Mouse (Mus musculus): ENCODE results near the gene Trak2. TPM values are rescaled to one million over a fixed set of nuclear protein-coding genes. Genes with fewer than 3 reads are reported as not detected.

The Trak2 gene
- polyA plus RNA-seq, 1 experiment from 2014 or later, result 24.0 TPM

GRCm38 (mm10) chr1:58972851-58973365, 322 bp downstream of the Trak2 start:
- H3K4me1 ChIP-seq (replicated peaks; ENCODE audit: control insufficient read depth, insufficient read depth, low read length), result peaks cover 22% of the 10 kb centered on the region
- peak overlapping the region; percentile 95 for H3K9ac ChIP-seq (ENCODE audit: low read depth, low read length)
- DNase-seq (ENCODE audit: low spot score) (no peak), ATAC-seq (replicated peaks; ENCODE audit: low FRiP score) (peak; percentile 10)
- peak overlapping the region; percentile 65 for H3K27ac ChIP-seq (ENCODE audit: low read depth, low read length)
- H3K36me3 ChIP-seq (ENCODE audit: control insufficient read depth, insufficient read depth, low read length), result no peaks in the 10 kb centered on the region
- peak overlapping the region; percentile 92 for H3K4me3 ChIP-seq (ENCODE audit: low read depth, low read length)
- no peaks in the 10 kb centered on the region for H3K9me3 ChIP-seq (ENCODE audit: control insufficient read depth, low read length)
- H3K4me2 ChIP-seq, result peak overlapping the region; percentile 75
- no peaks in the 10 kb centered on the region for H3K27me3 ChIP-seq (replicated peaks; ENCODE audit: control insufficient read depth, insufficient read depth, low read length)
- WGBS, result under 1% methylated on average over 28 of the region's 28 CpGs

- H3K27ac ChIP-seq (ENCODE audit: low read depth, low read length), result peak overlapping the region; percentile 63; the same call in 1 of the 2 replicates
- H3K4me1 ChIP-seq (replicated peaks; ENCODE audit: control insufficient read depth, insufficient read depth, low read length), result peaks cover 30% of the 10 kb centered on the region
- peak overlapping the region; percentile 59 for H3K9ac ChIP-seq (ENCODE audit: low read depth, low read length)
Measured at GRCm38 (mm10) chr1:58971097-58971496, 2.1 kb downstream of the Trak2 start.

GRCm38 (mm10) chr1:58970054-58970453, 3.2 kb downstream of the Trak2 start:
- ATAC-seq (replicated peaks; ENCODE audit: low FRiP score) (no peak), DNase-seq (ENCODE audit: low spot score) (no peak)
- H3K4me3 ChIP-seq (ENCODE audit: low read depth, low read length), result peak overlapping the region; percentile 92
- no peaks in the 10 kb centered on the region for H3K27me3 ChIP-seq (replicated peaks; ENCODE audit: control insufficient read depth, insufficient read depth, low read length)
- no peaks in the 10 kb centered on the region for H3K36me3 ChIP-seq (ENCODE audit: control insufficient read depth, insufficient read depth, low read length)
- 46% methylated on average over 5 of the region's 5 CpGs for WGBS
- no peaks in the 10 kb centered on the region for H3K9me3 ChIP-seq (ENCODE audit: control insufficient read depth, low read length)
- H3K4me1 ChIP-seq (replicated peaks; ENCODE audit: control insufficient read depth, insufficient read depth, low read length), result peaks cover 32% of the 10 kb centered on the region
- H3K27ac ChIP-seq (ENCODE audit: low read depth, low read length), result peak overlapping the region; percentile 63; the same call in 1 of the 2 replicates
- peak overlapping the region; percentile 59 for H3K9ac ChIP-seq (ENCODE audit: low read depth, low read length)
- peak overlapping the region; percentile 75 for H3K4me2 ChIP-seq

More at GRCm38 (mm10) chr1:58971097-58971496, 2.1 kb downstream of the Trak2 start:
- ATAC-seq (replicated peaks; ENCODE audit: low FRiP score) (no peak), DNase-seq (ENCODE audit: low spot score) (no peak)
- 79% methylated on average over 6 of the region's 6 CpGs for WGBS
- Histone ChIP-seq H3K4me2 (peak overlapping the region; percentile 75), H3K4me3 (ENCODE audit: low read depth, low read length) (peak overlapping the region; percentile 92), H3K36me3 (ENCODE audit: control insufficient read depth, insufficient read depth, low read length) (no peaks in the 10 kb centered on the region), H3K9me3 (ENCODE audit: control insufficient read depth, low read length) (no peaks in the 10 kb centered on the region), H3K27me3 (replicated peaks; ENCODE audit: control insufficient read depth, insufficient read depth, low read length) (no peaks in the 10 kb centered on the region)

- Histone ChIP-seq H3K36me3 (ENCODE audit: control insufficient read depth, insufficient read depth, low read length) (no peaks in the 10 kb centered on the region), H3K4me3 (ENCODE audit: low read depth, low read length) (no peak overlapping the region), H3K9me3 (ENCODE audit: control insufficient read depth, low read length) (no peaks in the 10 kb centered on the region), H3K4me1 (replicated peaks; ENCODE audit: control insufficient read depth, insufficient read depth, low read length) (peaks cover 46% of the 10 kb centered on the region), H3K27ac (ENCODE audit: low read depth, low read length) (no peak overlapping the region), H3K4me2 (peak overlapping the region; percentile 32), H3K9ac (ENCODE audit: low read depth, low read length) (no peak overlapping the region), H3K27me3 (replicated peaks; ENCODE audit: control insufficient read depth, insufficient read depth, low read length) (no peaks in the 10 kb centered on the region)
- DNase-seq (ENCODE audit: low spot score) (no peak), ATAC-seq (replicated peaks; ENCODE audit: low FRiP score) (no peak)
- 42% methylated on average over 4 of the region's 4 CpGs for WGBS
Measured at GRCm38 (mm10) chr1:58967534-58967933, 5.7 kb downstream of the Trak2 start.

GRCm38 (mm10) chr1:58962865-58963264, 10.4 kb downstream of the Trak2 start:
- peak; percentile 48; the same call in 1 of the 2 replicates for ATAC-seq (replicated peaks; ENCODE audit: low FRiP score)
- peaks cover 62% of the 10 kb centered on the region for H3K4me1 ChIP-seq (replicated peaks; ENCODE audit: control insufficient read depth, insufficient read depth, low read length)
- no peaks in the 10 kb centered on the region for H3K27me3 ChIP-seq (replicated peaks; ENCODE audit: control insufficient read depth, insufficient read depth, low read length)
- no peaks in the 10 kb centered on the region for H3K9me3 ChIP-seq (ENCODE audit: control insufficient read depth, low read length)
- H3K9ac ChIP-seq (ENCODE audit: low read depth, low read length), result peak overlapping the region; percentile 44; the same call in 1 of the 2 replicates
- H3K4me3 ChIP-seq (ENCODE audit: low read depth, low read length), result no peak overlapping the region
- peak overlapping the region; percentile 47 for H3K4me2 ChIP-seq
- H3K27ac ChIP-seq (ENCODE audit: low read depth, low read length), result peak overlapping the region; percentile 88
- DNase-seq (ENCODE audit: low spot score), result no peak
- no peaks in the 10 kb centered on the region for H3K36me3 ChIP-seq (ENCODE audit: control insufficient read depth, insufficient read depth, low read length)

- Histone ChIP-seq H3K4me1 (replicated peaks; ENCODE audit: control insufficient read depth, insufficient read depth, low read length) (peaks cover 63% of the 10 kb centered on the region), H3K9me3 (ENCODE audit: control insufficient read depth, low read length) (no peaks in the 10 kb centered on the region), H3K4me3 (ENCODE audit: low read depth, low read length) (no peak overlapping the region), H3K9ac (ENCODE audit: low read depth, low read length) (peak overlapping the region; percentile 44; the same call in 1 of the 2 replicates), H3K4me2 (peak overlapping the region; percentile 47), H3K27me3 (replicated peaks; ENCODE audit: control insufficient read depth, insufficient read depth, low read length) (no peaks in the 10 kb centered on the region), H3K27ac (ENCODE audit: low read depth, low read length) (peak overlapping the region; percentile 88), H3K36me3 (ENCODE audit: control insufficient read depth, insufficient read depth, low read length) (no peaks in the 10 kb centered on the region)
- ATAC-seq (replicated peaks; ENCODE audit: low FRiP score) (peak; percentile 89), DNase-seq (ENCODE audit: low spot score) (no peak)
- 43% methylated on average over 5 of the region's 5 CpGs for WGBS
Measured at GRCm38 (mm10) chr1:58962418-58962817, 10.8 kb downstream of the Trak2 start.

GRCm38 (mm10) chr1:58961152-58961893, 11.9 kb downstream of the Trak2 start:
- Histone ChIP-seq H3K4me2 (peak overlapping the region; percentile 47), H3K9ac (ENCODE audit: low read depth, low read length) (peak overlapping the region; percentile 10; the same call in 1 of the 2 replicates), H3K4me3 (ENCODE audit: low read depth, low read length) (no peak overlapping the region), H3K27ac (ENCODE audit: low read depth, low read length) (peak overlapping the region; percentile 88), H3K9me3 (ENCODE audit: control insufficient read depth, low read length) (no peaks in the 10 kb centered on the region), H3K36me3 (ENCODE audit: control insufficient read depth, insufficient read depth, low read length) (no peaks in the 10 kb centered on the region), H3K4me1 (replicated peaks; ENCODE audit: control insufficient read depth, insufficient read depth, low read length) (peaks cover 62% of the 10 kb centered on the region), H3K27me3 (replicated peaks; ENCODE audit: control insufficient read depth, insufficient read depth, low read length) (no peaks in the 10 kb centered on the region)
- WGBS, result 67% methylated on average over 12 of the region's 12 CpGs
- DNase-seq (ENCODE audit: low spot score), result no peak
- no peak for ATAC-seq (replicated peaks; ENCODE audit: low FRiP score)

GRCm38 (mm10) chr1:58959682-58960081, 13.5 kb downstream of the Trak2 start:
- Histone ChIP-seq H3K27ac (ENCODE audit: low read depth, low read length) (peak overlapping the region; percentile 35; the same call in 1 of the 2 replicates), H3K9ac (ENCODE audit: low read depth, low read length) (no peak overlapping the region), H3K4me1 (replicated peaks; ENCODE audit: control insufficient read depth, insufficient read depth, low read length) (peaks cover 75% of the 10 kb centered on the region), H3K9me3 (ENCODE audit: control insufficient read depth, low read length) (no peaks in the 10 kb centered on the region), H3K4me2 (no peak overlapping the region), H3K36me3 (ENCODE audit: control insufficient read depth, insufficient read depth, low read length) (no peaks in the 10 kb centered on the region), H3K4me3 (ENCODE audit: low read depth, low read length) (no peak overlapping the region), H3K27me3 (replicated peaks; ENCODE audit: control insufficient read depth, insufficient read depth, low read length) (no peaks in the 10 kb centered on the region)
- 67% methylated on average over 2 of the region's 2 CpGs for WGBS
- no peak for DNase-seq (ENCODE audit: low spot score)
- ATAC-seq (replicated peaks; ENCODE audit: low FRiP score), result no peak

All from liver, embryonic 11.5 days (tissue).